In genomic region chr3:107150469-107150868, GRCm38 (mm10) we compare ENCODE assay signal across 21 mouse cellular contexts. TPM values are rescaled to one million over a fixed set of nuclear protein-coding genes. Genes with fewer than 3 reads are reported as not detected.
DNase-seq lines count a peak whose midpoint lies in the region; ATAC-seq and TF ChIP-seq lines count a peak whose summit lies in the region.
"Had no signal": no experiment of that assay in that cellular context is flagged by ENCODE, and none has a peak within 500 bp of the region (broad histone marks: within the 10 kb centered on the region; RNA-seq: fewer than 3 reads in every experiment).

No protein-coding gene starts in this region.

- no peaks in the 10 kb centered on the region for H3K9me3 ChIP-seq in forebrain, embryonic 13.5 days (replicated peaks)
- H3K9me3 ChIP-seq in hindbrain, embryonic 16.5 days (ENCODE audit: control insufficient read depth, low read length) = no peaks in the 10 kb centered on the region
- no peaks in the 10 kb centered on the region for H3K9me3 ChIP-seq in neural tube, embryonic 15.5 days (replicated peaks)
- H3K9me3 ChIP-seq in liver, postnatal 0 days (ENCODE audit: low read length) = no peaks in the 10 kb centered on the region
- H3K9me3 ChIP-seq: intestine, embryonic 15.5 days; limb, embryonic 15.5 days; lung, embryonic 15.5 days had no signal

- H3K9ac ChIP-seq in forebrain, embryonic 13.5 days = no peak overlapping the region
- no peak overlapping the region for H3K9ac ChIP-seq in hindbrain, embryonic 16.5 days (ENCODE audit: low read depth, low read length)
- no peak overlapping the region for H3K9ac ChIP-seq in neural tube, embryonic 15.5 days (replicated peaks)
- H3K9ac ChIP-seq in liver, postnatal 0 days (replicated peaks) = no peak overlapping the region
- H3K9ac ChIP-seq: intestine, embryonic 15.5 days; limb, embryonic 15.5 days; lung, embryonic 15.5 days had no signal

- no peak for TF ChIP-seq EP300 in liver, postnatal 0 days (IDR thresholded peaks at IDR 0.05; ENCODE audit: low read depth)

- H3K4me1 ChIP-seq in forebrain, embryonic 13.5 days = peaks cover 20% of the 10 kb centered on the region
- peaks cover 3% of the 10 kb centered on the region; the same call in 1 of the 2 replicates for H3K4me1 ChIP-seq in hindbrain, embryonic 16.5 days (ENCODE audit: control insufficient read depth, insufficient read depth, low read depth, low read length)
- H3K4me1 ChIP-seq in neural tube, embryonic 15.5 days = peaks cover 14% of the 10 kb centered on the region
- H3K4me1 ChIP-seq in liver, postnatal 0 days (ENCODE audit: insufficient read depth) = no peaks in the 10 kb centered on the region
- H3K4me1 ChIP-seq: intestine, embryonic 15.5 days; limb, embryonic 15.5 days; lung, embryonic 15.5 days had no signal

- no peak overlapping the region for H3K4me2 ChIP-seq in forebrain, embryonic 13.5 days
- H3K4me2 ChIP-seq in hindbrain, embryonic 16.5 days (ENCODE audit: low read length) = no peak overlapping the region
- H3K4me2 ChIP-seq in neural tube, embryonic 15.5 days = no peak overlapping the region
- H3K4me2 ChIP-seq in liver, postnatal 0 days (ENCODE audit: low read depth, low read length) = no peak overlapping the region
- H3K4me2 ChIP-seq: intestine, embryonic 15.5 days; limb, embryonic 15.5 days; lung, embryonic 15.5 days had no signal

- H3K27ac ChIP-seq in layer of hippocampus, adult 2 months = peak overlapping the region; percentile 75
- peak overlapping the region; percentile 59 for H3K27ac ChIP-seq in forebrain, embryonic 13.5 days
- H3K27ac ChIP-seq in hindbrain, embryonic 16.5 days (ENCODE audit: low read depth, low read length) = no peak overlapping the region
- 0 out of 2 replicates have a peak overlapping the region, but pooled peaks have one; percentile 3 for H3K27ac ChIP-seq in neural tube, embryonic 15.5 days (replicated peaks)
- H3K27ac ChIP-seq in liver, postnatal 0 days (ENCODE audit: low read depth) = no peak overlapping the region
- H3K27ac ChIP-seq: intestine, embryonic 15.5 days; limb, embryonic 15.5 days; lung, embryonic 15.5 days had no signal

- DNase-seq in layer of hippocampus, adult 2 months (ENCODE audit: low spot score in 2 of 2) = peak; percentile 36 to 50
- DNase-seq in layer of hippocampus, adult 11-12 months (ENCODE audit: low spot score) = no peak
- DNase-seq in thymus, postnatal 4 days = no peak
- DNase-seq in lung, adult 18-20 months = no peak
- DNase-seq in liver, postnatal 0 days = no peak
- DNase-seq: adrenal gland, postnatal 25 days; kidney, postnatal 25 days had no signal

- 21% methylated on average over 3 of the region's 3 CpGs for WGBS in forebrain, embryonic 13.5 days
- 36% methylated on average over 3 of the region's 3 CpGs for WGBS in hindbrain, embryonic 16.5 days
- 38% methylated on average over 3 of the region's 3 CpGs for WGBS in neural tube, embryonic 15.5 days
- 46% methylated on average over 3 of the region's 3 CpGs for WGBS in liver, postnatal 0 days (ENCODE audit: insufficient replicate concordance)

- no peaks in the 10 kb centered on the region for H3K27me3 ChIP-seq in forebrain, embryonic 13.5 days
- H3K27me3 ChIP-seq in hindbrain, embryonic 16.5 days (replicated peaks; ENCODE audit: control insufficient read depth, insufficient read depth, low read length) = no peaks in the 10 kb centered on the region
- no peaks in the 10 kb centered on the region for H3K27me3 ChIP-seq in neural tube, embryonic 15.5 days (replicated peaks)
- H3K27me3 ChIP-seq in liver, postnatal 0 days (ENCODE audit: insufficient read depth, low read length) = no peaks in the 10 kb centered on the region
- H3K27me3 ChIP-seq: intestine, embryonic 15.5 days; limb, embryonic 15.5 days; lung, embryonic 15.5 days had no signal

- no peak overlapping the region for H3K4me3 ChIP-seq in layer of hippocampus, adult 2 months
- no peak overlapping the region for H3K4me3 ChIP-seq in forebrain, embryonic 13.5 days
- no peak overlapping the region for H3K4me3 ChIP-seq in hindbrain, embryonic 16.5 days (ENCODE audit: low read length)
- no peak overlapping the region for H3K4me3 ChIP-seq in neural tube, embryonic 15.5 days (replicated peaks)
- no peak overlapping the region for H3K4me3 ChIP-seq in liver, postnatal 0 days (ENCODE audit: low read depth, low read length)
- H3K4me3 ChIP-seq: intestine, embryonic 15.5 days; limb, embryonic 15.5 days; lung, embryonic 15.5 days had no signal

- ATAC-seq in forebrain, embryonic 13.5 days = peak; percentile 92
- peak; percentile 78 for ATAC-seq in hindbrain, embryonic 16.5 days
- peak; percentile 88 for ATAC-seq in neural tube, embryonic 15.5 days (ENCODE audit: low FRiP score)
- ATAC-seq in liver, postnatal 0 days = no peak
- ATAC-seq: intestine, embryonic 15.5 days had no signal

- H3K36me3 ChIP-seq in forebrain, embryonic 13.5 days (ENCODE audit: poor library complexity, severe bottlenecking) = no peaks in the 10 kb centered on the region
- H3K36me3 ChIP-seq in hindbrain, embryonic 16.5 days (ENCODE audit: control insufficient read depth, insufficient read depth, low read length) = no peaks in the 10 kb centered on the region
- no peaks in the 10 kb centered on the region for H3K36me3 ChIP-seq in neural tube, embryonic 15.5 days
- H3K36me3 ChIP-seq in liver, postnatal 0 days (replicated peaks; ENCODE audit: insufficient read depth, low read length) = no peaks in the 10 kb centered on the region
- H3K36me3 ChIP-seq: intestine, embryonic 15.5 days; limb, embryonic 15.5 days; lung, embryonic 15.5 days had no signal

- TF ChIP-seq CTCF in layer of hippocampus, adult 2 months (conservative IDR thresholded peaks at IDR 0.05) = no peak
- no peak for TF ChIP-seq CTCF in liver, postnatal 0 days (IDR thresholded peaks at IDR 0.05; ENCODE audit: low read depth)

RNA-seq across cellular contexts. Expression of gene Kcna10, which starts 32.4 kb away (rescaled TPM):
- not detected for total RNA-seq in layer of hippocampus, adult 2 months (2021)
- not detected in 2 replicates for polyA plus RNA-seq in forebrain, embryonic 13.5 days (2015; fragmentation: Nextera tagmentation; extraction: Ambion mirVana)
- not detected in 2 replicates for polyA plus RNA-seq in hindbrain, embryonic 16.5 days (2015; fragmentation: Nextera tagmentation; extraction: Ambion mirVana)
- polyA plus RNA-seq in neural tube, embryonic 15.5 days (2015; fragmentation: Nextera tagmentation; extraction: Ambion mirVana) = not detected in 2 replicates
- polyA plus RNA-seq in liver, postnatal 0 days (2015; fragmentation: Nextera tagmentation; extraction: Ambion mirVana) = not detected in 2 replicates
- total RNA-seq: adrenal gland, postnatal 25 days; common myeloid progenitor, adult 5-6 weeks; ES-E14; granulocyte monocyte progenitor cell, adult 5-6 weeks; left cerebral cortex, postnatal 10 days; megakaryocyte, adult 5-6 weeks had no signal
- polyA plus RNA-seq: C2C12; embryonic facial prominence, embryonic 14.5 days; heart, postnatal 0 days; intestine, embryonic 15.5 days; lung, embryonic 15.5 days had no signal

RNA-seq across cellular contexts. Expression of gene Kcna2, which starts 49.5 kb away (rescaled TPM):
- total RNA-seq in layer of hippocampus, adult 2 months (2021) = 10 to 100 TPM; 89.7 to 94.9 TPM
- 0.37 and 0.49 TPM in 2 replicates for polyA plus RNA-seq in forebrain, embryonic 13.5 days (2015; fragmentation: Nextera tagmentation; extraction: Ambion mirVana)
- polyA plus RNA-seq in hindbrain, embryonic 16.5 days (2015; fragmentation: Nextera tagmentation; extraction: Ambion mirVana) = 1.9 and 2.6 TPM in 2 replicates
- 1.8 and 2.0 TPM in 2 replicates for polyA plus RNA-seq in neural tube, embryonic 15.5 days (2015; fragmentation: Nextera tagmentation; extraction: Ambion mirVana)
- polyA plus RNA-seq in liver, postnatal 0 days (2015; fragmentation: Nextera tagmentation; extraction: Ambion mirVana) = 0.07 and 0.11 TPM in 2 replicates
- total RNA-seq: common myeloid progenitor, adult 5-6 weeks; granulocyte monocyte progenitor cell, adult 5-6 weeks had no signal
- polyA plus RNA-seq: C2C12 had no signal

Comparison
In these comparisons a context has a peak if more than half of its experiments do, and no peak if none do; other contexts are left out.
1. DNase-seq: peak in layer of hippocampus, adult 2 months (2 of 2); none in layer of hippocampus, adult 11-12 months (single experiment), thymus, postnatal 4 days (single experiment), lung, adult 18-20 months (0 of 2) and liver, postnatal 0 days (single experiment).
2. H3K27ac ChIP-seq: peak in layer of hippocampus, adult 2 months (single experiment), forebrain, embryonic 13.5 days (single experiment) and neural tube, embryonic 15.5 days (single experiment); none in hindbrain, embryonic 16.5 days (single experiment) and liver, postnatal 0 days (single experiment).